Mouse (Mus musculus): ENCODE data around the gene Sec14l4.
A peak's percentile ranks its signal among the peaks of the same experiment; 100 is the strongest.
"Not testable (repeated sequence)": the region's sequence is repeated elsewhere in the genome, so short reads cannot be mapped to it uniquely, and the experiment has no call there.

Sec14l4 gene

GRCm38 (mm10) chr11:4031126-4031941 is at the start of gene Sec14l4:
TSS of gene Sec14l4 (plus strand) at chr11:4031462.
- DNase-seq (ENCODE audit: low spot score), result no peak

- no peak for DNase-seq (ENCODE audit: low spot score)
Observed at GRCm38 (mm10) chr11:3981536-3981935, 49.7 kb upstream of the Sec14l4 start.

- DNase-seq (ENCODE audit: low spot score), result no peak
Observed at GRCm38 (mm10) chr11:3982275-3983209, 48.7 kb upstream of the Sec14l4 start.

- DNase-seq (ENCODE audit: low spot score), result no peak
Observed at GRCm38 (mm10) chr11:3983291-3983862, 47.9 kb upstream of the Sec14l4 start, which contains the start of gene Gal3st1. TSS of gene Gal3st1 (plus strand) at chr11:3983636.

- DNase-seq (ENCODE audit: low spot score), result no peak
Observed at GRCm38 (mm10) chr11:3983863-3984745, 47.2 kb upstream of the Sec14l4 start.

- DNase-seq (ENCODE audit: low spot score), result no peak
Observed at GRCm38 (mm10) chr11:3989748-3990147, 41.5 kb upstream of the Sec14l4 start.

- no peak for DNase-seq (ENCODE audit: low spot score)
Observed at GRCm38 (mm10) chr11:3993132-3993531, 38.1 kb upstream of the Sec14l4 start.

- DNase-seq (ENCODE audit: low spot score), result no peak
Observed at GRCm38 (mm10) chr11:3993914-3994313, 37.3 kb upstream of the Sec14l4 start.

GRCm38 (mm10) chr11:3995511-3995910 is 35.8 kb upstream of the Sec14l4 start:
- peak; percentile 63 for DNase-seq (ENCODE audit: low spot score)

- DNase-seq (ENCODE audit: low spot score), result no peak
Observed at GRCm38 (mm10) chr11:3996840-3997239, 34.4 kb upstream of the Sec14l4 start.

- DNase-seq (ENCODE audit: low spot score), result no peak
Observed at GRCm38 (mm10) chr11:3997978-3998720, 33.1 kb upstream of the Sec14l4 start.

- no peak for DNase-seq (ENCODE audit: low spot score)
Observed at GRCm38 (mm10) chr11:3999547-3999946, 31.7 kb upstream of the Sec14l4 start.

GRCm38 (mm10) chr11:4001603-4002002 is 29.7 kb upstream of the Sec14l4 start:
- DNase-seq (ENCODE audit: low spot score), result peak; percentile 72

- DNase-seq (ENCODE audit: low spot score), result no peak
Observed at GRCm38 (mm10) chr11:4005220-4005805, 25.9 kb upstream of the Sec14l4 start.

- DNase-seq (ENCODE audit: low spot score), result no peak
Observed at GRCm38 (mm10) chr11:4006462-4006861, 24.8 kb upstream of the Sec14l4 start.

GRCm38 (mm10) chr11:4012616-4013015 is 18.6 kb upstream of the Sec14l4 start:
- DNase-seq (ENCODE audit: low spot score), result no peak

GRCm38 (mm10) chr11:4015796-4016195 is 15.5 kb upstream of the Sec14l4 start:
- DNase-seq (ENCODE audit: low spot score), result not testable (repeated sequence)

GRCm38 (mm10) chr11:4022111-4022510 is 9.2 kb upstream of the Sec14l4 start:
- DNase-seq (ENCODE audit: low spot score), result not testable (repeated sequence)

GRCm38 (mm10) chr11:4023321-4023720 is 7.9 kb upstream of the Sec14l4 start:
- DNase-seq (ENCODE audit: low spot score), result no peak

- no peak for DNase-seq (ENCODE audit: low spot score)
Observed at GRCm38 (mm10) chr11:4027066-4027465, 4.2 kb upstream of the Sec14l4 start.
